Mouse (Mus musculus) stomach, adult 2 months (tissue): Measurements from ENCODE around the gene Coro1b. TPM values are rescaled to one million over a fixed set of nuclear protein-coding genes. Genes with fewer than 3 reads are reported as not detected.

Source experiments
- polyA plus RNA-seq: library from polyadenylated mRNA; depleted of rRNA; stranded (reverse); fragments of >200 nt; gene quantifications from 2 replicates; pipeline ENCODE4 v1.2.3, GENCODE M21; 2012; rRNA removed

Coro1b gene
- 140 and 142 TPM in 2 replicates for polyA plus RNA-seq

DNA sequence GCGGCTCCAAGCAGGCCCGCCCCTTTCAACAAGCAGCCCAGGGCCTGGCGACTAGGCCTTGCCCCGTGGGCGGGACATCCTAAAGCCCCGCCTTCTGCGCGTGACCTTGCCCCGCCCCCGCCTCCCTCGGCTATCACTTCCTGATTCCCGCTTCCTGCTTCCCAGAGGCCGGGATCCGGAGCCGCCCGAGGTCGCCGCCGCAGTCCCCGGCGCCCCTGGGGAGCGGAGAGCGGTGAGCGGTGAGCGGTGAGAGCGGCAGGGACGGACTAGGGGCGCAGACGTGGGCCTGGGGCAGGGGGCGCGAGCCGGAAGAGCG, at the start of gene Coro1b:
Gene Coro1b (plus strand): TSS at position 129 of the 316 bp plus-strand sequence.

DNA sequence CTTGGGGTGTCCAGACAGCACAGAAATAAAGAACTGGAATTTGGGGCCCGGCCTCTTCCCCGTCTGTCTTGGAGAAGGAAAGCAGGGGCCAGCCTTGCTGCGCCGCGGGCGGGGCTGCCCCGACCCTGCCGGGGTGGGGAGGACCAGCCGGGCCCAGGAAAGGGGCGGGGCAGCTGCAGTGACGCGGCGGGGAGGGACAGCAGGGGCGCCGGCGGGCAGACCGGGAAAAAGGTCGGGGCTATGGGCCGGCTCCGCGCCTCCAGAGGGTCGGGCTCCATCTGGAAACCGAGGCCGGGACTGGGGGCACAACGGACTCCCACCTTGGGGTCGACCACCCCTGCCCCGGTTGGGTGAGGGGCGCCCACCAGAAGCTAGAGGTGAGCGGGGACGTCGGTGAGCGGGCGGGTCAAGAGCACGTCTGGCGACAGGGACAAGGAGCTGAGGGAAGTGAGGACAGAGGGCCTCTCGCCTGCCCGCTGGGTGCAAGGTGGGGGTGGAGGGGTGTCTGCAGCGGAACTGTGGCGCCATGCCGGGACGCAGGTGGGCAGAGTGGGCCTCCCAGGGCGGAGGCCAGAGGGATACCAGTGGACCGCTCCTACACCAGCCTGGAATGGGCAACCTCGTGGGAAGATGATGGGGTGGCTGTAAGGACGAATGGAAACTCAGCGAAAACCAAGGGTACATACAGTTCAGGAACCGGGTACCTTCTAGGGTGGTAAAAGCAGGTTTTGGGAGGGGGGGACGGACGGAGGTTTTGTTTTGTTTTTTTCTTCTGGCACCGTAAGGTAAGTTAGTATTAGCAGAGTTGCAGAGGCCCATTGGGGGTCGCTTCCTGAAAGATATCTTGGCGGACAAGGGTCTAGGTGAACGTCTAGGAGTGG, 48.3 kb upstream of the Coro1b start, which contains the start of gene Pitpnm1:
Gene Pitpnm1 (plus strand): TSS at position 162 of the 881 bp plus-strand sequence.

GRCm38 (mm10) chr19:4125741-4126696, 22.4 kb upstream of the Coro1b start, which contains the start of gene Aip:
Gene Aip, minus strand, starts transcription at chr19:4125858.

GRCm38 (mm10) chr19:4139446-4139845, 9.0 kb upstream of the Coro1b start, which contains the start of gene Gpr152:
Gene Gpr152, plus strand, starts transcription at chr19:4139787.

GRCm38 (mm10) chr19:4143759-4144268, 4.6 kb upstream of the Coro1b start, which contains the start of gene Cabp4:
Gene Cabp4, minus strand, starts transcription at chr19:4144033.

GRCm38 (mm10) chr19:4153232-4153654, 4.8 kb downstream of the Coro1b start, which contains the start of gene Ptprcap:
Gene Ptprcap, plus strand, starts transcription at chr19:4153604.

GRCm38 (mm10) chr19:4162646-4163542, 14.5 kb downstream of the Coro1b start, which contains the start of gene Rps6kb2:
Gene Rps6kb2, minus strand, starts transcription at chr19:4163354.

DNA sequence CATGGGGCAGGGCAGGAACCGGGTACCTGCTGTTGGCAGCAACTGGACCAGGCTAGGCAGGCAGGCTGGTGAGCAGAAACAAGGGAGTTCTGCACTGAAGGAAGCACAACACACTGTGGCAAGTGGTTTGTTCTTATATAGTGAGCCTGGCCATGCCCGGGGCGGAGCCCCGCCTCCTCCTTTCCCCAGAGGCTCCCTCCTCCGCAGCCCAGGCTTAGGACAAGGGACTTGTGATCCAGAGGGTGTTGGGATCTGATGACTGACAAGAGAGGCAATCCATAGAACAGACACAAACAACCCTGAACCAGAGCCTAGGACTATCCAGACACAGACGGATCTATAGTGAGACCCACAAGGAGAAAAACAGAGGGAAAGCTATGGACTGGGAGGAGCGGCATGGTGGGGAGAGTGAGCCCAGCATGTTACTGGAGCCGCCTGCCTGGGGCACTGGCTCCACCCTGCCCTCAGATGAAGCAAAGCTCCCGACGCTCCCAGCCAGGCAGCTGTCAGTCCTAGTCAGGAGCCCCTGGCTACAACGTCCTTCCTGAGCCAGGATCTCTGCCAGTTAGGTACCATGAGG, 27.0 kb downstream of the Coro1b start, which contains the start of gene Carns1:
Gene Carns1 (minus strand): TSS at position 112 of the 580 bp plus-strand sequence.

DNA sequence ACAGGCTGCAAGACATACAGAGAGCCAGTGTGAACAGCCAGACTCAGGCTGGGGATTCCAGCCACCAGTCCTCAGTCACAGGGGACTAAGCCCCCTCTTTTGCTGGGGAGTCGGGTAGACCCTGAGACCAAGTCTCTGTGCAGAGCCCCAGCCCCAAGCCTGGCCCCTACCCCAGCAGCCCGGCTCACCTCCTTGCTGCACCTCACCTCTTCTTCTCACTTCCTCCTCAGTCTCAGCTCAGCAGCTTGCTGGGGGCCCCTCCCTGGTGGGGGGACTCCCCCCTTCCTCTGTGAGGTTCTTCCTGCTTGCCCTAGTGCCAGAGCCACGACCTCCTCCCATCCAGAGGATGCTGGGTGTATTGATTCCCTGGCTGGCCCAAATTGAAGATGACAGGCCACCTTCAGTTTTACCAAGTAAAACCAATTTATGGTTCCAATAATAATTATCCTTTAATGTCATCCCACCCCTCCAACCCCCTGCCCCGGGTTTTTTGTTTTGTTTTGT, 42.5 kb downstream of the Coro1b start, which contains the start of gene Tbc1d10c:
Gene Tbc1d10c (minus strand): TSS at position 454 of the 504 bp plus-strand sequence.

DNA sequence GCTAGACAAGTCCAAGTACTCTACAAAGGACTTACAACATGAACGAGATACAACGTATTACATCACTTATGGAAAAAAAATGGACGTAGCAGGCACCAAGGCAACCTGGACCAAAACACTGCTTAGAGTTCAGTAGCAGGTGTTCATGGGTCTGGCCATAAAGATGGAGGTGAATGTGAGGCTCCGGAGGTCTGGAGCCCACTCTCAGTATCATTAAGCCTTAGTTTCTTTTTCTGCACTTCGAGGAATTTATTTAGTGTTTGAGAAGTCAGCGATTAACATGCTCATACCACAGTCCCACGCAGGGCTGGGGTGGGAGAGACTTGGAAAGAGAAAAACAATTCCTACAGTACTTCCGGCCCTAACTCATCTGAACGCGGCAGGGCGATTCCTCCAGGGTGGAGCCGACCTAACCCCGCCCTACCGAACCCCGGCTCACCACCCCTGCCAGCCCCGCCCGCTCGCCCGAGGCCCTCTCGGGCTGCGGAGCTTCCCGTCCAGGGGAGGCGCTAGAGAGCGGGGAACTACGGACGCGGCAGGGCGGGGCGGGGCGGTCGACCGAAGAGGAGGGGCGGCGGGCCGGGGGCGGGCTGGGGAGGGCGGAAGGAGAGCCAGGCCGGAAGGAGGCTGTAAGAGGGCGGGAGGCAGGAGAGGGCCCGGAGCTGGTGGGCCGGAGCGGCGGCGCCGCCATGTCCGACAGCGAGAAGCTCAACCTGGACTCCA, 43.3 kb downstream of the Coro1b start, which contains the start of gene Ppp1ca:
Gene Ppp1ca (plus strand): TSS at position 538 of the 723 bp plus-strand sequence.

DNA sequence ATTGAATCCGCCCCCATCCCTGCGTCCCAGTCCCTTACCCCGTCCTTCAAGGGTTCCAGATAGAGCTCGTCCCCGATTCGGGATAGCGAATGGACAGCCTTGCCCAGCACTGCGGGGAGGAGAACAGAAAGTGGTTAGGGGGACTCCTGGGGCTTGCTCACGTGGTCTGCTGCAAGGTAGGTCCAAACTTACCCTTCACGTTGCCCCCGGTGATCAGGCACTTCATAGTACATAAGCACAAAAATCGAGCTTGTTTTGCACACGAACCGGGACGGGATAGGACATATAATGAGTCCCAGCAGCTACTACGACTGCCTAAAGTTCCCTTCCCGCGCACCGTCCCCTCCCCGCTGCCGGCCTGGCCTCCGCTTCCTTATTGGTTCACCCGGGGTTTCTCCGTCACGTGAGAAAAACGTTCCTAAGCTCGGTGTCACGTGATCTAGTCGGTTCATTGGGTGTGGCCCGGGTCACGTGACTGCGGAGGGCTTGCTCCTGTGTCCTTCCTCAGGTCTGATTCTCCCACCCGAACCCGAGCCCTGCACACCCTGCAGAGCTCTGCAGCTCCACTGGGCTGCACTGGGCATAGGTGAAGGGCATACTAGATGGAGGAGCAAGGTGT, 53.0 kb downstream of the Coro1b start, which contains the start of gene Rad9a:
Gene Rad9a (minus strand): TSS at position 372 of the 619 bp plus-strand sequence.

Other genes starting within 250 kb of the Coro1b start
- gene Tcirg1, start 241.5 kb upstream of the Coro1b start, polyA plus RNA-seq = 67.3 and 72.2 TPM in 2 replicates
- 180 and 250 TPM in 2 replicates for gene Ndufs8, start 235.8 kb upstream of the Coro1b start, polyA plus RNA-seq
- gene Aldh3b1, start 218.8 kb upstream of the Coro1b start, polyA plus RNA-seq = 2.0 TPM in 2 replicates
- gene Unc93b1, start 213.4 kb upstream of the Coro1b start, polyA plus RNA-seq = 31.5 and 46.6 TPM in 2 replicates
- gene Aldh3b3, start 190.0 kb upstream of the Coro1b start, polyA plus RNA-seq = 0.15 and 0.23 TPM in 2 replicates
- gene Aldh3b2, start 176.3 kb upstream of the Coro1b start, polyA plus RNA-seq = 32.2 and 43.3 TPM in 2 replicates
- 11.4 and 16.6 TPM in 2 replicates for gene Acy3, start 162.0 kb upstream of the Coro1b start, polyA plus RNA-seq
- not detected in 2 replicates for gene Tbx10, start 155.9 kb upstream of the Coro1b start, polyA plus RNA-seq
- 14.0 and 30.7 TPM in 2 replicates for gene Nudt8, start 148.0 kb upstream of the Coro1b start, polyA plus RNA-seq
- 0.82 and 1.4 TPM in 2 replicates for gene Gm49405, start 148.0 kb upstream of the Coro1b start, polyA plus RNA-seq
- 6.4 and 6.9 TPM in 2 replicates for gene Doc2g, start 145.3 kb upstream of the Coro1b start, polyA plus RNA-seq
- 125 and 129 TPM in 2 replicates for gene Ndufv1, start 135.8 kb upstream of the Coro1b start, polyA plus RNA-seq
- gene Gstp1, start 110.6 kb upstream of the Coro1b start, polyA plus RNA-seq = 1,477 and 1,578 TPM in 2 replicates
- 160 and 194 TPM in 2 replicates for gene Gstp2, start 102.6 kb upstream of the Coro1b start, polyA plus RNA-seq
- 1.6 and 1.9 TPM in 2 replicates for gene Gstp3, start 89.0 kb upstream of the Coro1b start, polyA plus RNA-seq
- not detected in 2 replicates for gene Cabp2, start 67.0 kb upstream of the Coro1b start, polyA plus RNA-seq
- gene Cdk2ap2, start 51.4 kb upstream of the Coro1b start, polyA plus RNA-seq = 155 and 221 TPM in 2 replicates
- 68.7 and 72.3 TPM in 2 replicates for gene Pitpnm1, start 48.6 kb upstream of the Coro1b start, polyA plus RNA-seq
- gene Aip, start 22.8 kb upstream of the Coro1b start, polyA plus RNA-seq = 25.6 and 32.7 TPM in 2 replicates
- not detected in 2 replicates for gene Gpr152, start 8.8 kb upstream of the Coro1b start, polyA plus RNA-seq
- not detected in 2 replicates for gene Cabp4, start 4.6 kb upstream of the Coro1b start, polyA plus RNA-seq
- 25.8 and 51.7 TPM in 2 replicates for gene Ptprcap, start 5.0 kb downstream of the Coro1b start, polyA plus RNA-seq
- 37.1 and 39.1 TPM in 2 replicates for gene Rps6kb2, start 14.7 kb downstream of the Coro1b start, polyA plus RNA-seq
- gene Carns1, start 26.9 kb downstream of the Coro1b start, polyA plus RNA-seq = 4.6 and 5.3 TPM in 2 replicates
- gene Tbc1d10c, start 42.7 kb downstream of the Coro1b start, polyA plus RNA-seq = 1.5 and 5.0 TPM in 2 replicates
- 202 and 205 TPM in 2 replicates for gene Ppp1ca, start 43.4 kb downstream of the Coro1b start, polyA plus RNA-seq
- 8.0 and 9.5 TPM in 2 replicates for gene Rad9a, start 53.0 kb downstream of the Coro1b start, polyA plus RNA-seq
- gene Clcf1, start 65.6 kb downstream of the Coro1b start, polyA plus RNA-seq = 6.8 and 7.5 TPM in 2 replicates
- gene AC109138.7, start 65.7 kb downstream of the Coro1b start, polyA plus RNA-seq = not detected in 2 replicates
- 55.0 and 65.2 TPM in 2 replicates for gene Pold4, start 83.3 kb downstream of the Coro1b start, polyA plus RNA-seq
- gene Ssh3, start 120.6 kb downstream of the Coro1b start, polyA plus RNA-seq = 70.7 and 85.1 TPM in 2 replicates
- 5.5 and 7.2 TPM in 2 replicates for gene Ankrd13d, start 134.5 kb downstream of the Coro1b start, polyA plus RNA-seq
- gene Grk2, start 157.6 kb downstream of the Coro1b start, polyA plus RNA-seq = 54.8 and 71.4 TPM in 2 replicates
- 17.9 and 22.2 TPM in 2 replicates for gene Kdm2a, start 249.7 kb downstream of the Coro1b start, polyA plus RNA-seq